Mouse (Mus musculus): Measurements from ENCODE around the gene Misp. TPM values are rescaled to one million over a fixed set of nuclear protein-coding genes. Genes with fewer than 3 reads are reported as not detected.

Misp gene
- not detected for total RNA-seq (2023)

GRCm38 (mm10) chr10:79820782-79821181 is at the start of gene Misp:
Misp (plus strand) TSS chr10:79820989.

GRCm38 (mm10) chr10:79777103-79777531 is 43.7 kb upstream of the Misp start, which contains the start of gene Fstl3:
Fstl3 (plus strand) TSS chr10:79777272.

GRCm38 (mm10) chr10:79790861-79791260 is 29.9 kb upstream of the Misp start, which contains the start of gene Prss57:
Prss57 (minus strand) TSS chr10:79790961.

GRCm38 (mm10) chr10:79793051-79793737 is 27.6 kb upstream of the Misp start, which contains the start of gene Palm:
Palm (plus strand) TSS chr10:79793572.

GRCm38 (mm10) chr10:79853860-79854795 is 33.3 kb downstream of the Misp start, which contains the start of gene Ptbp1:
Ptbp1 (plus strand) TSS chr10:79854427.

GRCm38 (mm10) chr10:79874290-79874862 is 53.6 kb downstream of the Misp start, which contains the start of the genes Prtn3 and Plppr3:
Prtn3 (plus strand) TSS chr10:79874476.
Plppr3 (minus strand) TSS chr10:79874634.

Other genes with a start within 250 kb of the Misp start
- gene Theg, start 233.7 kb upstream of the Misp start, total RNA-seq (2023) = not detected
- gene C2cd4c, start 207.0 kb upstream of the Misp start, total RNA-seq (2023) = not detected
- gene Shc2, start 183.1 kb upstream of the Misp start, total RNA-seq (2023) = not detected
- not detected for gene Odf3l2, start 175.3 kb upstream of the Misp start, total RNA-seq (2023)
- gene Madcam1, start 156.4 kb upstream of the Misp start, total RNA-seq (2023) = not detected
- gene Tpgs1, start 151.6 kb upstream of the Misp start, total RNA-seq (2023) = 10 to 100 TPM; 23.9 to 26.9 TPM
- 10 to 100 TPM; 78.2 to 86.5 TPM for gene Cdc34, start 138.8 kb upstream of the Misp start, total RNA-seq (2023)
- gene Gzmm, start 132.0 kb upstream of the Misp start, total RNA-seq (2023) = 10 to 100 TPM; 16.9 to 17.0 TPM
- gene Bsg, start 116.5 kb upstream of the Misp start, total RNA-seq (2023) = 100 to 1,000 TPM; 103 to 115 TPM
- gene Hcn2, start 104.4 kb upstream of the Misp start, total RNA-seq (2023) = under 1 TPM; 0.18 to 0.23 TPM
- gene Polrmt, start 74.4 kb upstream of the Misp start, total RNA-seq (2023) = 10 to 100 TPM; 59.1 to 62.3 TPM
- gene Fgf22, start 65.9 kb upstream of the Misp start, total RNA-seq (2023) = not detected
- gene Rnf126, start 54.0 kb upstream of the Misp start, total RNA-seq (2023) = 10 to 100 TPM; 63.3 to 64.6 TPM
- gene Fstl3, start 43.7 kb upstream of the Misp start, total RNA-seq (2023) = 1 to 10 TPM in 1 of 2 experiments, under 1 TPM in 1; 0.56 to 1.4 TPM
- not detected for gene Prss57, start 30.0 kb upstream of the Misp start, total RNA-seq (2023)
- 1 to 10 TPM; 3.0 to 4.1 TPM for gene Palm, start 27.4 kb upstream of the Misp start, total RNA-seq (2023)
- 100 to 1,000 TPM; 649 to 687 TPM for gene Ptbp1, start 33.4 kb downstream of the Misp start, total RNA-seq (2023)
- not detected for gene Prtn3, start 53.5 kb downstream of the Misp start, total RNA-seq (2023)
- not detected for gene Plppr3, start 53.6 kb downstream of the Misp start, total RNA-seq (2023)
- under 1 TPM in 1 of 2 experiments, not detected in 1; 0.58 TPM for gene Elane, start 65.3 kb downstream of the Misp start, total RNA-seq (2023)
- gene Cfd, start 69.9 kb downstream of the Misp start, total RNA-seq (2023) = not detected
- gene Med16, start 87.9 kb downstream of the Misp start, total RNA-seq (2023) = 10 to 100 TPM; 62.1 to 71.7 TPM
- gene Gm26602, start 89.9 kb downstream of the Misp start, total RNA-seq (2023) = not detected
- gene Kiss1r, start 96.0 kb downstream of the Misp start, total RNA-seq (2023) = 1 to 10 TPM in 1 of 2 experiments, under 1 TPM in 1; 0.98 to 1.2 TPM
- 100 to 1,000 TPM in 1 of 2 experiments, 10 to 100 TPM in 1; 99.7 to 103 TPM for gene R3hdm4, start 100.2 kb downstream of the Misp start, total RNA-seq (2023)
- 10 to 100 TPM in 1 of 2 experiments, 1 to 10 TPM in 1; 9.3 to 12.5 TPM for gene Arid3a, start 106.1 kb downstream of the Misp start, total RNA-seq (2023)
- gene Wdr18, start 139.2 kb downstream of the Misp start, total RNA-seq (2023) = 10 to 100 TPM; 54.5 to 63.1 TPM
- under 1 TPM in 1 of 2 experiments, not detected in 1; 0.89 TPM for gene Grin3b, start 149.7 kb downstream of the Misp start, total RNA-seq (2023)
- 100 to 1,000 TPM; 152 to 155 TPM for gene Tmem259, start 163.3 kb downstream of the Misp start, total RNA-seq (2023)
- 100 to 1,000 TPM; 509 to 532 TPM for gene Cnn2, start 167.6 kb downstream of the Misp start, total RNA-seq (2023)
- gene Abca7, start 175.5 kb downstream of the Misp start, total RNA-seq (2023) = 10 to 100 TPM; 75.4 to 82.6 TPM
- gene Arhgap45, start 195.7 kb downstream of the Misp start, total RNA-seq (2023) = 100 to 1,000 TPM; 853 to 885 TPM
- gene Polr2e, start 218.8 kb downstream of the Misp start, total RNA-seq (2023) = 10 to 100 TPM; 71.1 to 85.2 TPM
- 100 to 1,000 TPM; 155 to 180 TPM for gene Gpx4, start 226.2 kb downstream of the Misp start, total RNA-seq (2023)

All from T-cell, adult 66 days (primary cell).